Mouse (Mus musculus) spleen, postnatal 14 days (tissue): ENCODE results near the gene Mip.
"Not testable (repeated sequence)": the region's sequence is repeated elsewhere in the genome, so short reads cannot be mapped to it uniquely, and the experiment has no call there.

ENCODE experiments used
- DNase-seq, 2 experiments: peaks; one replicate each; pipeline ENCODE4 v3.0.0; 2021 to 2022; ENCODE audit warnings: low spot score in 2 of 2

The Mip gene

GRCm38 (mm10) chr10:128211390-128212108 is 14.1 kb upstream of the Mip start, which contains the start of gene Spryd4:
Gene Spryd4 (minus strand): TSS chr10:128211807.
- DNase-seq = peak; percentile 77 to 88

GRCm38 (mm10) chr10:128212148-128212547 is 13.5 kb upstream of the Mip start:
- DNase-seq = no peak

GRCm38 (mm10) chr10:128212871-128213323 is 12.7 kb upstream of the Mip start:
- peak; percentile 42 to 69 for DNase-seq

- DNase-seq = not testable (repeated sequence)
These were observed 11.5 kb upstream of the Mip start for GRCm38 (mm10) chr10:128214112-128214511.

- DNase-seq = no peak
These were observed 10.7 kb upstream of the Mip start for GRCm38 (mm10) chr10:128214981-128215380.

- DNase-seq = no peak
These were observed 7.1 kb upstream of the Mip start for GRCm38 (mm10) chr10:128218387-128219117.

- DNase-seq = no peak
These were observed 3.9 kb upstream of the Mip start for GRCm38 (mm10) chr10:128221533-128222286.

GRCm38 (mm10) chr10:128225064-128225463 is 574 bp upstream of the Mip start:
- no peak for DNase-seq

GRCm38 (mm10) chr10:128227592-128227991 is 2.0 kb downstream of the Mip start:
- no peak for DNase-seq

GRCm38 (mm10) chr10:128228009-128228408 is 2.4 kb downstream of the Mip start:
- DNase-seq = no peak

GRCm38 (mm10) chr10:128230582-128230981 is 4.9 kb downstream of the Mip start:
- DNase-seq = no peak

GRCm38 (mm10) chr10:128231146-128231545 is 5.5 kb downstream of the Mip start:
- no peak for DNase-seq

GRCm38 (mm10) chr10:128231697-128232419 is 6.2 kb downstream of the Mip start, which contains the start of gene Timeless:
Gene Timeless (plus strand): TSS chr10:128232065.
- DNase-seq = peak; percentile 82 to 86

GRCm38 (mm10) chr10:128232420-128232985 is 6.9 kb downstream of the Mip start:
- peak in 1 of 2 experiments; percentile 55 for DNase-seq

- no peak for DNase-seq
These were observed 10.7 kb downstream of the Mip start for GRCm38 (mm10) chr10:128236321-128236720.

GRCm38 (mm10) chr10:128237807-128238480 is 12.3 kb downstream of the Mip start:
- DNase-seq = no peak

GRCm38 (mm10) chr10:128239140-128239539 is 13.5 kb downstream of the Mip start:
- no peak for DNase-seq

GRCm38 (mm10) chr10:128240131-128240530 is 14.5 kb downstream of the Mip start:
- DNase-seq = no peak

- no peak for DNase-seq
These were observed 17.6 kb downstream of the Mip start for GRCm38 (mm10) chr10:128243252-128243651.

GRCm38 (mm10) chr10:128244121-128244520 is 18.5 kb downstream of the Mip start:
- no peak for DNase-seq
